Mouse (Mus musculus) erythroblast, adult 5-6 weeks (primary cell): ENCODE results near the gene Cebpe. TPM values are rescaled to one million over a fixed set of nuclear protein-coding genes. Genes with fewer than 3 reads are reported as not detected.

Source experiments
- ATAC-seq: replicated peaks from 2 replicates; pipeline ENCODE4 v1.8.0; 2016; ENCODE audit warnings: moderate number of reproducible peaks, mild to moderate bottlenecking, moderate TSS enrichment, inconsistent platforms; ENCODE audit not compliant: poor library complexity, low FRiP score, severe bottlenecking
- total RNA-seq, 2 experiments: library from RNA; stranded (forward) in 1 of 2; stranded (reverse) in 1 of 2; fragments of 150-400 nt in 1 of 2; fragments of 200-764, 138-1000 nt in 1 of 2; gene quantifications; 2 replicates each; pipeline versions ENCODE4 v1.2.3 to v1.2.4; 2015 to 2017; ENCODE audit warnings: low replicate concordance in 2 of 2

Cebpe gene
- total RNA-seq, 2 experiments from 2014 or later, result 29.4 to 53.0 TPM

- ATAC-seq, result peak; percentile 77
Measured at GRCm38 (mm10) chr14:54686063-54686521, 25.9 kb downstream of the Cebpe start, which contains the start of gene 1700123O20Rik. Gene 1700123O20Rik (plus strand): TSS chr14:54686216.

GRCm38 (mm10) chr14:54685471-54685870, 26.5 kb downstream of the Cebpe start:
- ATAC-seq, result peak; percentile 40

DNA sequence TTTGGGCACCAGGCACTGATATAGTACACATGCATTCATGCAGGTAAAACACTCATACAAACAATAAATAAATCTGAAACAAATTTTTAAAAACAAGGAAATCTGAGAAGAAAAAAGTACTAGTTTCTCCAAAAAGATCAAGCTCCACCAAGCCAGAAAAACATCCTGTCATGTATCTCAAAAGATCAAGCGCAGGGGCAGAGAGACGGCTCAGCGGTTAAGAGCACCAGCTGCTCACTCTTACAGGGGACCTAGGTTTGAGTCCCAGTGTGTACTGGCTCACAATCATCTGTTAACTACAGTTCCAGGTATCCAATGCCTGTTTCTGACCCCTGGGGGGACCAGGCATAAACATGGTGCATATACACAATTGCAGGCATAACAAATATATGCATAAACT, 29.6 kb downstream of the Cebpe start:
- ATAC-seq, result no peak

DNA sequence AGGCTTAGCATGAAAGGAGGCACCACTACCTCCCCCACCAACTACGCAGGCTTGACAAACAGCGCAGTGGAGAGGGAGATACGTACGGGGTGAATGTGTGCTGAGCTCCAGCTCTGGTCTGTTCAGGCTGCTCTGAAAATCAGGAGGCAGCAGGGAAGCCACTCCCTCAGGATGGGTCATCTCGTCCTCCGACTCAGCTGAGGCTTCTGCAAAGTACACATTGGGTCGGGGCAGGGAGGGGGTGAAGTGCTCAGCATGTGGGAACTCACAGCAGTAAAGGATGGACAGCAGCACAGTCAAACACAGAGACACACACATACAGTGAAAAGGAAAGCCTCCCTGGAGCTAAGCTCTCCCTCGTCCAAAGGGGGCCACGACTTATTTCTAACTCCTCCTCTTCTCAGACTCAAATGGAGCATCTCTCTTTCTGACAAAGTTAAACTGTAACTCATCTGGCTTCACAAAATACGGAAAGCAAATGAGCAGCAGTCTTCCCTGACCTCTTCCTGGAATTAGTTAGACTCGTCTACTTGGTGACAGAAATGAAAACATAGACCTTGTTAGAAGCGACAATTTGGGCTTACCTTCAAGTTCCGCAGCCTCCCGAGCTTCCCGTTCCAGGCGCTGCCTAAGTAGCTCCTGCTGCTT, 33.2 kb downstream of the Cebpe start:
- ATAC-seq, result no peak

DNA sequence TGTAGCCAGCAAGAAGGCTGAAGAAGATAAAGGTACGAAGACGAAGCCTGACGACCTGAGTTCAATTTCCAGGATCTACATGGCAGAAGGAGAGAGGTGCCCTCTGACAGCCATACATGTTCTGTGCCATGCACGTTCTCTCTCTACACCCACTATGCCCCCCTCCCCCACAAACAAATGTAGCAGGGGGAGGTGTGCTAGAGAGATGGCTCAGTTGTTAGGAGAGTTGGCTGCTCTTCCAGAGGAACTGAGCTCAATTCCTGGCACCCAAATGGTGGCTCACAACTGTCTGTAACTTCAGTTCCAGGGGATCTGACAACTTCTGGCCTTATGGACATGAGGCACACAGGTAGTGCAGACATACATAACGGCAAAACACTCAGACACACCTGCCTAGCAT, 35.7 kb downstream of the Cebpe start:
- ATAC-seq, result no peak

GRCm38 (mm10) chr14:54674317-54674716, 37.7 kb downstream of the Cebpe start:
- no peak for ATAC-seq

GRCm38 (mm10) chr14:54669381-54669780, 42.6 kb downstream of the Cebpe start:
- peak; percentile 71 for ATAC-seq

GRCm38 (mm10) chr14:54664477-54665222, 47.3 kb downstream of the Cebpe start:
- ATAC-seq, result no peak

Other genes with a start within 250 kb of the Cebpe start
- gene Lrp10, start 248.0 kb downstream of the Cebpe start, total RNA-seq (2015; ENCODE audit: low replicate concordance), result 6.7 and 10.9 TPM in 2 replicates
- gene Lrp10, start 248.0 kb downstream of the Cebpe start, total RNA-seq (2017; ENCODE audit: low replicate concordance), result 12.2 and 13.9 TPM in 2 replicates
- gene Rem2, start 236.1 kb downstream of the Cebpe start, total RNA-seq (2015; ENCODE audit: low replicate concordance), result not detected in 2 replicates
- not detected in 2 replicates for gene Rem2, start 236.1 kb downstream of the Cebpe start, total RNA-seq (2017; ENCODE audit: low replicate concordance)
- 6.9 and 12.3 TPM in 2 replicates for gene Prmt5, start 194.6 kb downstream of the Cebpe start, total RNA-seq (2015; ENCODE audit: low replicate concordance)
- gene Prmt5, start 194.6 kb downstream of the Cebpe start, total RNA-seq (2017; ENCODE audit: low replicate concordance), result 5.2 and 9.5 TPM in 2 replicates
- 13.0 and 30.6 TPM in 2 replicates for gene Haus4, start 157.6 kb downstream of the Cebpe start, total RNA-seq (2015; ENCODE audit: low replicate concordance)
- gene Haus4, start 157.6 kb downstream of the Cebpe start, total RNA-seq (2017; ENCODE audit: low replicate concordance), result 39.4 and 42.9 TPM in 2 replicates
- gene Ajuba, start 134.6 kb downstream of the Cebpe start, total RNA-seq (2015; ENCODE audit: low replicate concordance), result not detected in 2 replicates
- 0.85 TPM in 1 of 2 replicates, not detected in the other for gene Ajuba, start 134.6 kb downstream of the Cebpe start, total RNA-seq (2017; ENCODE audit: low replicate concordance)
- gene 4931414P19Rik, start 106.2 kb downstream of the Cebpe start, total RNA-seq (2015; ENCODE audit: low replicate concordance), result 1.3 and 4.4 TPM in 2 replicates
- 1.0 and 1.4 TPM in 2 replicates for gene 4931414P19Rik, start 106.2 kb downstream of the Cebpe start, total RNA-seq (2017; ENCODE audit: low replicate concordance)
- gene Psmb5, start 94.2 kb downstream of the Cebpe start, total RNA-seq (2015; ENCODE audit: low replicate concordance), result 47.7 and 51.0 TPM in 2 replicates
- gene Psmb5, start 94.2 kb downstream of the Cebpe start, total RNA-seq (2017; ENCODE audit: low replicate concordance), result 12.9 and 18.1 TPM in 2 replicates
- not detected in 2 replicates for gene Psmb11, start 90.7 kb downstream of the Cebpe start, total RNA-seq (2015; ENCODE audit: low replicate concordance)
- 0.26 TPM in 1 of 2 replicates, not detected in the other for gene Psmb11, start 90.7 kb downstream of the Cebpe start, total RNA-seq (2017; ENCODE audit: low replicate concordance)
- gene Gm17606, start 71.2 kb downstream of the Cebpe start, total RNA-seq (2015; ENCODE audit: low replicate concordance), result not detected in 2 replicates
- not detected in 2 replicates for gene Gm17606, start 71.2 kb downstream of the Cebpe start, total RNA-seq (2017; ENCODE audit: low replicate concordance)
- gene Cdh24, start 70.8 kb downstream of the Cebpe start, total RNA-seq (2015; ENCODE audit: low replicate concordance), result 1.3 and 1.5 TPM in 2 replicates
- gene Cdh24, start 70.8 kb downstream of the Cebpe start, total RNA-seq (2017; ENCODE audit: low replicate concordance), result 2.4 and 5.0 TPM in 2 replicates
- gene 1700123O20Rik, start 26.0 kb downstream of the Cebpe start, total RNA-seq (2015; ENCODE audit: low replicate concordance), result 22.7 and 25.5 TPM in 2 replicates
- 18.1 and 25.8 TPM in 2 replicates for gene 1700123O20Rik, start 26.0 kb downstream of the Cebpe start, total RNA-seq (2017; ENCODE audit: low replicate concordance)
- gene Acin1, start 25.2 kb downstream of the Cebpe start, total RNA-seq (2015; ENCODE audit: low replicate concordance), result 173 and 217 TPM in 2 replicates
- 369 and 562 TPM in 2 replicates for gene Acin1, start 25.2 kb downstream of the Cebpe start, total RNA-seq (2017; ENCODE audit: low replicate concordance)
- gene Gm29776, start 13.3 kb downstream of the Cebpe start, total RNA-seq (2015; ENCODE audit: low replicate concordance), result not detected in 2 replicates
- not detected in 2 replicates for gene Gm29776, start 13.3 kb downstream of the Cebpe start, total RNA-seq (2017; ENCODE audit: low replicate concordance)
- gene Slc7a8, start 69.8 kb upstream of the Cebpe start, total RNA-seq (2015; ENCODE audit: low replicate concordance), result 7.7 and 10.8 TPM in 2 replicates
- 1.4 and 1.8 TPM in 2 replicates for gene Slc7a8, start 69.8 kb upstream of the Cebpe start, total RNA-seq (2017; ENCODE audit: low replicate concordance)
- not detected in 2 replicates for gene Rnf212b, start 102.0 kb upstream of the Cebpe start, total RNA-seq (2015; ENCODE audit: low replicate concordance)
- 1.0 TPM in 1 of 2 replicates, not detected in the other for gene Rnf212b, start 102.0 kb upstream of the Cebpe start, total RNA-seq (2017; ENCODE audit: low replicate concordance)
- gene Homez, start 158.8 kb upstream of the Cebpe start, total RNA-seq (2015; ENCODE audit: low replicate concordance), result 0.63 TPM in 1 of 2 replicates, not detected in the other
- 2.5 and 5.6 TPM in 2 replicates for gene Homez, start 158.8 kb upstream of the Cebpe start, total RNA-seq (2017; ENCODE audit: low replicate concordance)
- 1.9 TPM in 1 of 2 replicates, not detected in the other for gene Ppp1r3e, start 165.4 kb upstream of the Cebpe start, total RNA-seq (2015; ENCODE audit: low replicate concordance)
- 0.70 and 3.7 TPM in 2 replicates for gene Ppp1r3e, start 165.4 kb upstream of the Cebpe start, total RNA-seq (2017; ENCODE audit: low replicate concordance)
- 0.77 and 0.84 TPM in 2 replicates for gene Bcl2l2, start 171.2 kb upstream of the Cebpe start, total RNA-seq (2015; ENCODE audit: low replicate concordance)
- gene Bcl2l2, start 171.2 kb upstream of the Cebpe start, total RNA-seq (2017; ENCODE audit: low replicate concordance), result 1.0 and 4.6 TPM in 2 replicates
- gene Gm20521, start 171.3 kb upstream of the Cebpe start, total RNA-seq (2015; ENCODE audit: low replicate concordance), result not detected in 2 replicates
- not detected in 2 replicates for gene Gm20521, start 171.3 kb upstream of the Cebpe start, total RNA-seq (2017; ENCODE audit: low replicate concordance)
- gene Pabpn1, start 180.3 kb upstream of the Cebpe start, total RNA-seq (2015; ENCODE audit: low replicate concordance), result 26.3 and 41.1 TPM in 2 replicates
- 54.6 and 55.9 TPM in 2 replicates for gene Pabpn1, start 180.3 kb upstream of the Cebpe start, total RNA-seq (2017; ENCODE audit: low replicate concordance)
- gene Slc22a17, start 201.0 kb upstream of the Cebpe start, total RNA-seq (2015; ENCODE audit: low replicate concordance), result 1.5 TPM in 1 of 2 replicates, not detected in the other
- 0.60 TPM in 1 of 2 replicates, not detected in the other for gene Slc22a17, start 201.0 kb upstream of the Cebpe start, total RNA-seq (2017; ENCODE audit: low replicate concordance)
- gene Efs, start 214.0 kb upstream of the Cebpe start, total RNA-seq (2015; ENCODE audit: low replicate concordance), result not detected in 2 replicates
- not detected in 2 replicates for gene Efs, start 214.0 kb upstream of the Cebpe start, total RNA-seq (2017; ENCODE audit: low replicate concordance)
- gene Il25, start 220.5 kb upstream of the Cebpe start, total RNA-seq (2015; ENCODE audit: low replicate concordance), result not detected in 2 replicates
- gene Il25, start 220.5 kb upstream of the Cebpe start, total RNA-seq (2017; ENCODE audit: low replicate concordance), result not detected in 2 replicates
- gene Cmtm5, start 224.1 kb upstream of the Cebpe start, total RNA-seq (2015; ENCODE audit: low replicate concordance), result not detected in 2 replicates
- gene Cmtm5, start 224.1 kb upstream of the Cebpe start, total RNA-seq (2017; ENCODE audit: low replicate concordance), result not detected in 2 replicates